Mouse (Mus musculus): Measurements from ENCODE around the gene 4930402H24Rik.
"Not testable (repeated sequence)": the region's sequence is repeated elsewhere in the genome, so short reads cannot be mapped to it uniquely, and the experiment has no call there.

4930402H24Rik gene

DNA sequence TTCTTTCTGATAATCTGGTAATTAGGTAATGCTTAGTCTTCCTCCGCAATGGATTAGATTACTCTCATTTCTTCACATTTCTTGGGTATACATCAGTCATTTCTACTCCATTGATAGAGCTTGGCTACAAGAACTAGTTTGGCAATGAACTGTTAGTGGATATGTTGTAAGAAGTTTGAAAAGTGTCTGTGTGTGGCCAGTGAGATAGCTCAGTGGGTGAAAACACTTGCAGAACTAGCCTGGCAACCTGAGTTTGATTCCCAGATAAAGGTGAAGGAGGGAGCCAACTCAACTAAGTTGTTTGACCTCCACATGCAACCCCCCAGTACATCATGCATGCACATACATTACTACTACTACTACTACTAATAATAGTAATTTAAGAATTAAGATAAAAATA lies 53.2 kb downstream of the 4930402H24Rik start:
- DNase-seq (ENCODE audit: low read depth) = no peak

DNA sequence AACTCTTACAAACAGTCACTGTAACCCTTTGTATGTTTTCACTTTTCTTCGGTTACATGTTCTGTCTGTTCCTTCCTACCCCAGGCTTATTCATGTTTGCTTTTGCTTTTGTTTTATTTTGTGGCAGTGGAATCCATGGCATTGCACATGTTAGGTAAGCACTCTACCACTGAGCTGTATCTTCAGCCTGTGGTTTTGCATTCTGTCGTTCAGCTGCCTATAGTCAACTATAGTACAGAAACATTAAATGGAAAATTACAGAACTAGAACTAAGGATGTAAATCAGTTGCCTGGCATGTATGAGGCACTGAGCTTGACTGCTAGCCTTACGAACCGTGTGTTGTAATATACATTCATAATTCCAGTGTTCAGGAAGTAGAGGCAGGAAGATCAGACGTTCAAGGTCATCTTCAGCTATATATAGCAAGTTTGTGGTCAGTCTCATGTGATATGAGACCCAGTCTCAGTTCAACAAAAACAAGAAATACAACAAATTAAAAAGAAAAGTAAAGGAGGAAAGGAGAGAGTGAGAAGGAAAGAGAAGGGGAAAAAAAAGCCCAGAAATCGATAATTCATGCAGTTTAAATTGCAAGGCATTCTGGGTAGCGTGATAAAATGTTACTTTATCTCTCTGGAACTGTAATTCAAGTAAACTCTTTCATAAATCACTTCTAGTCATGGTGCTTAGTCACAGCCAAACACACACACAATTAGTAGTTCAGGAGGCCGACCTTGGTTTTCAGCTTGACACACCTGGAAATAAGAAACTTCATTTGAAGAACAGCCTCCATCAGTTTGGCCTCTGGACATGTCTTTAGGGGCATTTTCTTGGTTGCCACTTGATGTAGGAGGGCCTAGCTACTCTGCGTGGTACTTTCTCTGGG lies 54.6 kb downstream of the 4930402H24Rik start:
- no peak for DNase-seq (ENCODE audit: low read depth)

GRCm38 (mm10) chr2:130849688-130850087 lies 56.5 kb downstream of the 4930402H24Rik start:
- no peak for DNase-seq (ENCODE audit: low read depth)

GRCm38 (mm10) chr2:130848313-130848712 lies 57.9 kb downstream of the 4930402H24Rik start:
- no peak for DNase-seq (ENCODE audit: low read depth)

- DNase-seq (ENCODE audit: low read depth) = no peak
Observed at GRCm38 (mm10) chr2:130843623-130844022, 62.6 kb downstream of the 4930402H24Rik start.

- peak; percentile 63 for DNase-seq (ENCODE audit: low read depth)
Observed at GRCm38 (mm10) chr2:130840846-130841245, 65.4 kb downstream of the 4930402H24Rik start.

DNA sequence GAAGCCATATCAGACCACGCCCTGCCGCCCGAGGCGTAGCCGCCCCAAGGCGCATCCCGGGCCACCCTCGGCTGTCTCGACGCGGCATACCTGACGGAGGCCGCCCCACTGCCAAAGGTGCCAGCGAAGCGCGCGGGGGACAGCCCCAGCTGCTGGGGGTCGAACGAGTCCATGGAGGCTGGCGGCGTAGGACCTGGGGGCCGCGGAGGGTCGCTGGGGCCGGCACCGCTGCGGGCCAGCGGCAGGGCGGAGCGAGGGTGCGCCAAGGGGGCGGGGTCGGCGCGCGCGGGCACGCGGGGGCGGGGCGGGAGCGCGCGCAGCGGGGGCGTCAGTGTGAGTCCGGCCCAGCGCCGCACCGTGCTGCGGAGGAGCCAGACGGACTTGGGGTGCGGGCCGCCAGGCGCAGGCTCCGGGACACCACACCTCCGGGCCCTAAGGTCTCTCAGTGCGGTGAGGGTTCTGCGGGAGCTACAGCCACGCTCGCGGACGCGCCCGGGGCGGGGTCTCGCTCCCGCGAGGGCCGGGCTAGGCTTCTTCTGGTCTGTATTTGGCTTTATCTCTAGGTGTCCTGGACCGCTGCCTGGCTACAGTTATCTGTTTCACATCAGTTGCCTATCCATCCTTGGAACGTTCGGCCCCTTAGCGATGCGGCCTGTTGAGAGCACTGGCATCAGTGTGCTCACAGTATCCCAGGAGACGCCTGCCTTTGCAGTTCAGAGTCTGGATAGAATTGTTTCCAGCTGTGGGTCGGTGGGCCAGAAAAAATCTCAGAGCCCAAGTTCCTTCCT lies 66.1 kb downstream of the 4930402H24Rik start:
- DNase-seq (ENCODE audit: low read depth) = peak; percentile 90

GRCm38 (mm10) chr2:130839528-130839873 lies 66.7 kb downstream of the 4930402H24Rik start:
- DNase-seq (ENCODE audit: low read depth) = no peak

DNA sequence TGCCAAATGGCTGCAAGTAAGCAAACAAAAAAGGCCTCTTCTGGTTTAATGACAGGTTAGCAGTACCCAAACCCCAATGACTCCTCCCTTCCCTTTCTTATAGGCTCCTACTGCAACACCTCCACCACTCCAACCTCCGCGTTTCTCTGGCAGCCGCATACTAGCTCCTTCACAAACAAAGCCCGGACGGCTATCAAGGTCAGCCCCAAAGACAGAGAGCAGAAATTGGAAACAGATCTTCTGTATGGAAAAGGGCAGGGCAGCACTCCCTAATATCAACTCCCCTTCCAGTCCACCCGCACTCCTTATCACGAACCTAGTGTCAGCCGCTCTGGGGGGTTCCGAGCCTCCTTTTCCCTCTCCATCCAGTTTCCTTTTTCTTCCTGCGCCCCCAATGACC lies 67.1 kb downstream of the 4930402H24Rik start:
- DNase-seq (ENCODE audit: low read depth) = peak; percentile 33

GRCm38 (mm10) chr2:130838131-130838530 lies 68.1 kb downstream of the 4930402H24Rik start:
- DNase-seq (ENCODE audit: low read depth) = no peak

DNA sequence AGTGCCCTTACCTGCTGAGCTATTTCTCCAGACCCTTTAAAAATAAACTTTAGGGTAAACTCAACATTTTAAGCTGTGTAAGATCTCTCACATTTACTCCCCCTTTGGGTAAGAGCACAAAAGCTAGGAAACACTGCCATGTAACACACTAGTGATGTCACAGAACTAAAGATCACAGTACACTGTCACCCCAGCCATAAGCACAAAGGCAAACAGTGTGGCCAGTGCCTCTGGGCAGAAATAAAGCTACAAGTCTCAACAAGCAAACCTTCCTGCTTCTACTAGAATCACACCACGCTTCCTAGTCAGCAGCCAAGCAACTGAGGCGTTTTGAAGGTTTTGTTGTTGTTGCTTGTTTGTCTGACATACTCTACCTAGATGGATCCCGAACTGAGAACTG lies 72.5 kb downstream of the 4930402H24Rik start:
- DNase-seq (ENCODE audit: low read depth) = no peak

DNA sequence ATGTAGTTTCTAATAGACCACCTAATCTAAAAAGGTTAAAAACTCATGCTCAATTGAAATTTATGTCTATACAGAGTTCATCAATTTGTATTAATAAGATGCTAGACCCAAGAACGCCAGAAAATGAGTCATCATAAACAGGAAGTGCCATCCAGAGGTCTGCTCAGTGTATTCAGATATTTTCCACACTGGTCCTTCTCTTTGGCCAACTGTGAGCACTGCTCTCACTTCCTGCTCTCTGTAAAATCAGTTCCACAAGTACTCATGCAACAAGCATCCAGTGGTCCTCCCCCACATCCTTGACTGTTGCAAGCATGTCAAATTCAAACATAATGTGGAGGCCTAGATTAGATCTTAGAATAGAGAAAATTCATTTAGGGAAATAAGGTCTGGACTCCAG lies 73.6 kb downstream of the 4930402H24Rik start:
- DNase-seq (ENCODE audit: low read depth) = peak; percentile 48

DNA sequence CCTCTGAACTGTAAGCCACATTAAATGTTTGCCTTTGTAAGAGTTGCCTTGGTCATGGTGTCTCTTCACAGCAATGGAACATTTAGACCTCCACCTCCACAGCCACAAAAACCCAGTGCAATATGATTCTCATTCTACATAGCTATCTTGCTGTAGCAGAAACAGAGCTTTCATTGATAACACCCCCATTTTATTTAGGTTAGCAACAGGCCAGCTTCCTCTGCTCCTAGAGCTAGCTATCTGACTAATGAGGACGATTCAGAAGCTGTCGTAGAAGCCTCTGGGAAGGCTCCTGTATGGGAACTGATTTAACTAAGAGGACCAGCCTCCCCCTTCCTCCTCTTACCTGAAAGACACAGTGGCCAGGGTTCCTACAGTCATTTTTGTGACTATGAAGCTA lies 74.2 kb downstream of the 4930402H24Rik start:
- no peak for DNase-seq (ENCODE audit: low read depth)

DNA sequence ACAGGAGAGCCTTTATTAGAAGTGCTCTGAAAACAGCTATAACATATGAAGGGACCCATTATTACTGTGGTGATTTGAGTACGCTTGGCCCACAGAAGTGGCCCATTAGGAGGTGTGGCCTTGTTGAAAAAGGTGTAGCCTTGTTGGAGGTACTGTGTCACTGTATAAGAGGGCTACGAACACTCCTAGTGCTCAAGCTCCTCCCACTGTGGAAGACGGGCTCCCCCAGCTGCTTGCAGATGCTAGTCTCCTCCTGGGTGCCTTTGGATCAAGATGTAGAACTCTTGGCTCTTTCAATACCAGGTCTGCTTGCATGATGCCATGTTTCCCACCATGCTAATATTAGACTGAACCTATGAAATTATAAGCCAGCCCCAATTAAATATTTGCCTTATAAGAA lies 76.0 kb downstream of the 4930402H24Rik start:
- DNase-seq (ENCODE audit: low read depth) = no peak

- DNase-seq (ENCODE audit: low read depth) = no peak
Observed at GRCm38 (mm10) chr2:130829496-130829895, 76.7 kb downstream of the 4930402H24Rik start.

GRCm38 (mm10) chr2:130828668-130829067 lies 77.5 kb downstream of the 4930402H24Rik start:
- no peak for DNase-seq (ENCODE audit: low read depth)

DNA sequence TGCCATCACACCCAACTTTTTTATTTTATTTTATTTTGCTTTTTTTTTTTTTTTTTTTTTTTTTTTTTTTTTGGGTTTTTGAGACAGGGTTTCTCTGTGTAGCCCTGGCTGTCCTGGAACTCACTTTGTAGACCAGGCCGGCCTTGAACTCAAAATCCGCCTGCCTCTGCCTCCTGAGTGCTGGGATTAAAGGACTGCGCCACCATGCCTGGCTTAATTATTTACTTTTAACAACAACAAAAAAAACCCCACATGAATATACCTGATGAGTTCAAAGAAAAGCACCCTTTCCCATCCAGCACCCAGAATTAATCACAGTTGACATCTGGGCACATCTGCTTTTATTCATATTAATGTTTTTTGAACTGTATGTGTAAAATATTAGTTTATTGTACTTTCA lies 78.1 kb downstream of the 4930402H24Rik start:
- not testable (repeated sequence) for DNase-seq (ENCODE audit: low read depth)

DNA sequence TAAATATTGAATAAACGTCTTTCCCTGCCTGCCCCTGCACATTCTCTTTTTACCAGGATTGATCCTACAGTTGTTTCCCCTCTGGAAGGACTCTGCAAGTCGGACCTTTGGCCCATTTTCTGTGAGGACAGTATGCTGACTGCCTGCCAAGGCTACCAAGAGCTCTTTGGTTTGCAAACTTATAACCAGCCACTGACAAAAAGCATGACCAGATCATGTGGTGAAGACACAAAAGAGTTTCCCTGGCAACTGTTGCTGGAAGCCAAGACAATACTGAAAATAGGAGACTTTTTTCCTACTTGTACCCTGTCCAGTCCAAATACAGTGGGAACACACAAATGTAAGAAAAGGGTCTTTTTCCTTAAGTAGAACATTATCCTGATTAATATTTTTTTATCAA lies 78.8 kb downstream of the 4930402H24Rik start:
- DNase-seq (ENCODE audit: low read depth) = no peak

- peak; percentile 76 for DNase-seq (ENCODE audit: low read depth)
Observed at GRCm38 (mm10) chr2:130818838-130819647, 87.2 kb downstream of the 4930402H24Rik start.

DNA sequence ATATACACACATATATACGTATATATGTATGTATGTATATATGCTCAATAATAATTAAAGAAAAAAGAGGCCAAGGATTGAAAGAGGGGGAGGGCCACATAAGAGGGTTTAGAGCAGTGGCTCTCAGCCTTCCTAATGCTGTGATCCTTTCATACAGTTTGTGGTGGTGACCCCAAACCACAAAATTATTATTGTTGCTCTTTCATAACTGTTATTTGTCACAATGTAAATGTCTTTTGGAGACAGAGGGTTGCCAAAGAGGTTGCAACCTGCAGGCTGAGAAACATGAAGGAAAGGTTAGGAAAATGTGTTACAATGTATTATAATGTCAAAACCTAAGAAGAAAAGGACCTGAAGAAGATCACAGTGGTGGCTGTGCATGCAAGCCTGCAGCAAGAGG lies 88.3 kb downstream of the 4930402H24Rik start:
- DNase-seq (ENCODE audit: low read depth) = no peak

- DNase-seq (ENCODE audit: low read depth) = no peak
Observed at GRCm38 (mm10) chr2:130816205-130816604, 90.0 kb downstream of the 4930402H24Rik start.

GRCm38 (mm10) chr2:130814492-130814891 lies 91.7 kb downstream of the 4930402H24Rik start:
- DNase-seq (ENCODE audit: low read depth) = no peak
